Mouse (Mus musculus): ENCODE data around the gene Cnbd2.
A peak's percentile ranks its signal among the peaks of the same experiment; 100 is the strongest.
"Not testable (repeated sequence)": the region's sequence is repeated elsewhere in the genome, so short reads cannot be mapped to it uniquely, and the experiment has no call there.

Cnbd2 gene

DNA sequence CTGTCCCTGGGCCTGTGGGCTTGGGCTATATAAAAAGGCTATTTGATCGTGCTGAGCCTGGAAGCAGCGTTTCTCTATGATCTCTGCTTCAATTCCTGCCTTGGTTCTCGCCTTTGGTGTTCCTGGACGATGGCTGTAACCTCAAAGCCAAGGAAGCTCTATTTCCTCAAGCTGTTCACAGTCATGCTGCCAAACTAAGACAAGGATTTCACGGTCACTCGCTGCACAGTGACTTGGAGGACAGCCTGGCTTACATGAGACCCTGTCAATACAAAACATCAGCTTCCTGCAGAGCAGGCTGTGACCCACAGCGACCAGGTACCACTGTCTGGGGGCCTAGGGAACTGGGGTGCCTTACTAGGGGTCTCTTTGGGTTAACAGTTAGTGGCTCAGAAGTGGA, 64.9 kb downstream of the Cnbd2 start:
- Histone ChIP-seq H3K36me3 (ENCODE audit: insufficient read depth, low read length) (no peaks in the 10 kb centered on the region), H3K27me3 (ENCODE audit: insufficient read depth, low read length) (0 out of 2 replicates have a peak, but pooled peaks cover 4% of the 10 kb centered on the region), H3K9me3 (ENCODE audit: low read length) (no peaks in the 10 kb centered on the region), H3K4me1 (replicated peaks; ENCODE audit: low read depth, low read length) (peaks cover 26% of the 10 kb centered on the region), H3K4me3 (replicated peaks; ENCODE audit: low read length) (no peak overlapping the region)
- TF ChIP-seq NANOG (IDR thresholded peaks at IDR 0.05; ENCODE audit: borderline replicate concordance, low read length) (no peak), CTCF (conservative IDR thresholded peaks at IDR 0.05; ENCODE audit: low read length) (no peak), POU5F1 (IDR thresholded peaks at IDR 0.05; ENCODE audit: borderline replicate concordance, low read length) (no peak)

- 0 out of 2 replicates have a peak, but pooled peaks cover 4% of the 10 kb centered on the region for H3K27me3 ChIP-seq (ENCODE audit: insufficient read depth, low read length)
- peaks cover 38% of the 10 kb centered on the region for H3K4me1 ChIP-seq (replicated peaks; ENCODE audit: low read depth, low read length)
- H3K9me3 ChIP-seq (ENCODE audit: low read length), result no peaks in the 10 kb centered on the region
- no peak overlapping the region for H3K4me3 ChIP-seq (replicated peaks; ENCODE audit: low read length)
- TF ChIP-seq NANOG (IDR thresholded peaks at IDR 0.05; ENCODE audit: borderline replicate concordance, low read length) (no peak), POU5F1 (IDR thresholded peaks at IDR 0.05; ENCODE audit: borderline replicate concordance, low read length) (no peak), CTCF (conservative IDR thresholded peaks at IDR 0.05; ENCODE audit: low read length) (no peak)
- H3K36me3 ChIP-seq (ENCODE audit: insufficient read depth, low read length), result no peaks in the 10 kb centered on the region
These were observed 67.8 kb downstream of the Cnbd2 start for GRCm38 (mm10) chr2:156379929-156380328.

- H3K4me3 ChIP-seq (replicated peaks; ENCODE audit: low read length), result no peak overlapping the region
- H3K4me1 ChIP-seq (replicated peaks; ENCODE audit: low read depth, low read length), result peaks cover 38% of the 10 kb centered on the region
- H3K9me3 ChIP-seq (ENCODE audit: low read length), result no peaks in the 10 kb centered on the region
- no peaks in the 10 kb centered on the region for H3K36me3 ChIP-seq (ENCODE audit: insufficient read depth, low read length)
- 0 out of 2 replicates have a peak, but pooled peaks cover 4% of the 10 kb centered on the region for H3K27me3 ChIP-seq (ENCODE audit: insufficient read depth, low read length)
- TF ChIP-seq NANOG (IDR thresholded peaks at IDR 0.05; ENCODE audit: borderline replicate concordance, low read length), result no peak
These were observed 69.3 kb downstream of the Cnbd2 start for GRCm38 (mm10) chr2:156381350-156381749.

DNA sequence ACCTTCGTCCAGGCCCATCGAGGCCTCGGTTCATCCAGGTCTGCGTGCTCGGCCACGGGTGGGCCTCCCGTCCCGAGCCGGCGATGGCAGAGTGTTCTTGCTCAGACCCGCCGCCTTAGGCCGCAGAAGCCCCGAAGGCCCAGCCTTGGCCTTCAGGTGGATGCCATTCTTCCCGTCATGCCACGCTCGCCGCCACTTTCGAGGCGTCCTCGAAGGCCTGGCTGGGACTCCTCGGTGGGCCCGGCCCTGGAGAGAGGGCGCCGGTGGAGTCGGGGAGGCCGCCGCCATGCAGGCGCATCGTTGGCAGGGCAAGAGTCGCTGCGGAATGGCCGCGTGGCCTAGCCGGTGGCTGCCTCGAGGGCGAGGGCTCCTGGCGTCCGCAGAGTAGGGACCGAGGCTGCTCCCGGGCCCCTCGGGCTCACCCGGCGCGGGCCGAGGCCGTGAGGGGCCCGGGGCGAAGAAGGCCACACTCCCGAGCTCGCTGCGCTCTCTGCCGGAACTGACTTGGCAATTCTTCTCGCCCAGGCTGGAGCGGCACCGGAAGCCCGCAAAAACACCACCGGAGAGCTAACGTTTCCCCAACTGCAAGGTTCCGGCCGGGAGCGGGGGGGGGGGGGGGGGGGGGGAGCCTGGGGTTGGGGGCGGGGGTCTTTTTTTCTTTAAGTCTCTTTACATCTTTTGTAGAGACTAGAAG, 80.5 kb downstream of the Cnbd2 start:
- peak overlapping the region; percentile 69 for H3K4me3 ChIP-seq (replicated peaks; ENCODE audit: low read length)
- not testable (repeated sequence) for H3K27me3 ChIP-seq (ENCODE audit: insufficient read depth, low read length); H3K9me3 ChIP-seq (ENCODE audit: low read length); H3K36me3 ChIP-seq (ENCODE audit: insufficient read depth, low read length)
- H3K4me1 ChIP-seq (replicated peaks; ENCODE audit: low read depth, low read length), result peaks cover 26% of the 10 kb centered on the region

- TF ChIP-seq CTCF (conservative IDR thresholded peaks at IDR 0.05; ENCODE audit: low read length), result no peak
- no peak for TF ChIP-seq NANOG (IDR thresholded peaks at IDR 0.05; ENCODE audit: borderline replicate concordance, low read length)
- TF ChIP-seq POU5F1 (IDR thresholded peaks at IDR 0.05; ENCODE audit: borderline replicate concordance, low read length), result no peak
- peaks cover 24% of the 10 kb centered on the region for H3K4me1 ChIP-seq (replicated peaks; ENCODE audit: low read depth, low read length)
- H3K36me3 ChIP-seq (ENCODE audit: insufficient read depth, low read length), result no peaks in the 10 kb centered on the region
- H3K27me3 ChIP-seq (ENCODE audit: insufficient read depth, low read length), result 0 out of 2 replicates have a peak, but pooled peaks cover 2% of the 10 kb centered on the region
- H3K9me3 ChIP-seq (ENCODE audit: low read length), result no peaks in the 10 kb centered on the region
- no peak overlapping the region for H3K4me3 ChIP-seq (replicated peaks; ENCODE audit: low read length)
These were observed 81.2 kb downstream of the Cnbd2 start for GRCm38 (mm10) chr2:156393155-156393828.

DNA sequence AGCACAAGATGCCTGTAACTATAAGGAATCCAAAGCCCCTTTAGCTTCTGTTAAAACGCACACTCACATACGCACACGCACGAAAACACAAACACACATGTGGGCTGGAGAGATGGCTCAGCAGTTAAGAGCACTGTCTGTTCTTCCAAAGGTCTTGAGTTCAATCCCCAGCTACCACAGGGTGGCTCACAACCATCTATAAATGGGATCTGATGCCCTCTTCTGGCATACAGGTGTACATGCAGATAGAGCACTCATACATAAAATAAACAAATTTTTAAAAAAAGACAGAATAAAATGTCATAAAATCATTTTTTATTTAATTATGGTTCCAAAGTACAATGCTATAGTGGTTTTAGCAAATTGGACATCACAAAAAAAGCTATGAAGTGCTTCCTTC, 82.2 kb downstream of the Cnbd2 start:
- Histone ChIP-seq H3K9me3 (ENCODE audit: low read length) (no peaks in the 10 kb centered on the region), H3K36me3 (ENCODE audit: insufficient read depth, low read length) (no peaks in the 10 kb centered on the region), H3K4me3 (replicated peaks; ENCODE audit: low read length) (no peak overlapping the region), H3K27me3 (ENCODE audit: insufficient read depth, low read length) (0 out of 2 replicates have a peak, but pooled peaks cover 2% of the 10 kb centered on the region), H3K4me1 (replicated peaks; ENCODE audit: low read depth, low read length) (peaks cover 24% of the 10 kb centered on the region)
- TF ChIP-seq POU5F1 (IDR thresholded peaks at IDR 0.05; ENCODE audit: borderline replicate concordance, low read length), result no peak
- no peak for TF ChIP-seq NANOG (IDR thresholded peaks at IDR 0.05; ENCODE audit: borderline replicate concordance, low read length)
- TF ChIP-seq CTCF (conservative IDR thresholded peaks at IDR 0.05; ENCODE audit: low read length), result peak; percentile 41

DNA sequence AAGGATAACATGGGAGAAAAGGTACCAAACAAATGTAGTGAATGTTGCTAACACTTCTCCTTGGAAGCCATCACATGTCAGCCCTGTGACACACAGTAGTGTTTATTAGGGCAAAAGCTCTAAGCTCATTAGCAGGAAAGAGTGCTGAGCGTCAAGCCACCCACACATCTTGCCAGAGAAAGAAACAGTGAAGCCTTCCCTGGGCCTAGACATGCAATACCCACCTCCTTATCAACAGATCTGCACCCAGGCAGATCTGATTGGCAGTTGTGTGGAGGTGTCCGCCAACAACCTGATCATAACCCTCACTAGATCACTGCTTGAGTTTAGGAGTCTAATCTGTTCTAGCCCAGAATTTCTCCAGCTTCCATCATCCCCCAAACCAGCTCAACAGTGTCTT, 84.0 kb downstream of the Cnbd2 start:
- TF ChIP-seq NANOG (IDR thresholded peaks at IDR 0.05; ENCODE audit: borderline replicate concordance, low read length), result no peak
- TF ChIP-seq POU5F1 (IDR thresholded peaks at IDR 0.05; ENCODE audit: borderline replicate concordance, low read length), result no peak
- no peak for TF ChIP-seq CTCF (conservative IDR thresholded peaks at IDR 0.05; ENCODE audit: low read length)
- Histone ChIP-seq H3K9me3 (ENCODE audit: low read length) (no peaks in the 10 kb centered on the region), H3K4me1 (replicated peaks; ENCODE audit: low read depth, low read length) (peaks cover 31% of the 10 kb centered on the region), H3K4me3 (replicated peaks; ENCODE audit: low read length) (no peak overlapping the region), H3K36me3 (ENCODE audit: insufficient read depth, low read length) (no peaks in the 10 kb centered on the region), H3K27me3 (ENCODE audit: insufficient read depth, low read length) (0 out of 2 replicates have a peak, but pooled peaks cover 2% of the 10 kb centered on the region)

GRCm38 (mm10) chr2:156397988-156398387, 85.9 kb downstream of the Cnbd2 start:
- no peak overlapping the region for H3K4me3 ChIP-seq (replicated peaks; ENCODE audit: low read length)
- TF ChIP-seq CTCF (conservative IDR thresholded peaks at IDR 0.05; ENCODE audit: low read length) (no peak), POU5F1 (IDR thresholded peaks at IDR 0.05; ENCODE audit: borderline replicate concordance, low read length) (no peak), NANOG (IDR thresholded peaks at IDR 0.05; ENCODE audit: borderline replicate concordance, low read length) (no peak)
- H3K9me3 ChIP-seq (ENCODE audit: low read length), result no peaks in the 10 kb centered on the region
- H3K4me1 ChIP-seq (replicated peaks; ENCODE audit: low read depth, low read length), result peaks cover 38% of the 10 kb centered on the region
- H3K27me3 ChIP-seq (ENCODE audit: insufficient read depth, low read length), result 0 out of 2 replicates have a peak, but pooled peaks cover 2% of the 10 kb centered on the region
- no peaks in the 10 kb centered on the region for H3K36me3 ChIP-seq (ENCODE audit: insufficient read depth, low read length)
